In genomic region chr9:45851776-45852175, GRCm38 (mm10) we compare ENCODE assay signal across 26 mouse cellular contexts. TPM values are rescaled to one million over a fixed set of nuclear protein-coding genes. Genes with fewer than 3 reads are reported as not detected.
A peak's percentile ranks its signal among the peaks of the same experiment; 100 is the strongest.
DNase-seq lines count a peak whose midpoint lies in the region; ATAC-seq and TF ChIP-seq lines count a peak whose summit lies in the region.
"Had no signal": no experiment of that assay in that cellular context is flagged by ENCODE, and none has a peak within 500 bp of the region (broad histone marks: within the 10 kb centered on the region; RNA-seq: fewer than 3 reads in every experiment).

No protein-coding gene starts in this region.

- peaks cover 37% of the 10 kb centered on the region for H3K4me1 ChIP-seq in kidney, embryonic 15.5 days
- peaks cover 19% of the 10 kb centered on the region for H3K4me1 ChIP-seq in liver, embryonic 16.5 days (ENCODE audit: control insufficient read depth, low read depth, low read length)
- peaks cover 9% of the 10 kb centered on the region; the same call in 1 of the 2 replicates for H3K4me1 ChIP-seq in liver, embryonic 11.5 days (replicated peaks; ENCODE audit: control insufficient read depth, insufficient read depth, low read length)
- peaks cover 38% of the 10 kb centered on the region for H3K4me1 ChIP-seq in stomach, embryonic 15.5 days
- H3K4me1 ChIP-seq in stomach, postnatal 0 days (replicated peaks; ENCODE audit: control insufficient read depth, insufficient read depth), result peaks cover 5% of the 10 kb centered on the region
- H3K4me1 ChIP-seq: forebrain, embryonic 12.5 days had no signal

- peak overlapping the region; percentile 89; the same call in 1 of the 2 replicates for H3K27ac ChIP-seq in kidney, embryonic 15.5 days
- H3K27ac ChIP-seq in liver, embryonic 16.5 days (ENCODE audit: low read length), result peak overlapping the region; percentile 69
- H3K27ac ChIP-seq in liver, embryonic 11.5 days (ENCODE audit: low read depth, low read length), result no peak overlapping the region
- peak overlapping the region; percentile 93; the same call in 1 of the 2 replicates for H3K27ac ChIP-seq in stomach, embryonic 15.5 days
- no peak overlapping the region for H3K27ac ChIP-seq in stomach, postnatal 0 days (replicated peaks)
- H3K27ac ChIP-seq: embryonic facial prominence, embryonic 10.5 days; embryonic facial prominence, embryonic 13.5 days; forebrain, embryonic 12.5 days; forebrain, embryonic 15.5 days; hindbrain, embryonic 12.5 days; hindbrain, embryonic 15.5 days had no signal

- no peak for TF ChIP-seq CTCF in stomach, postnatal 0 days (IDR thresholded peaks at IDR 0.05; ENCODE audit: low read depth)

- H3K9me3 ChIP-seq in kidney, embryonic 15.5 days (replicated peaks), result no peaks in the 10 kb centered on the region
- no peaks in the 10 kb centered on the region for H3K9me3 ChIP-seq in liver, embryonic 16.5 days (replicated peaks; ENCODE audit: control insufficient read depth, low read length)
- H3K9me3 ChIP-seq in liver, embryonic 11.5 days (ENCODE audit: control insufficient read depth, low read length), result no peaks in the 10 kb centered on the region
- no peaks in the 10 kb centered on the region for H3K9me3 ChIP-seq in stomach, embryonic 15.5 days
- H3K9me3 ChIP-seq in stomach, postnatal 0 days (ENCODE audit: control insufficient read depth, low read length), result no peaks in the 10 kb centered on the region
- H3K9me3 ChIP-seq: embryonic facial prominence, embryonic 10.5 days; embryonic facial prominence, embryonic 13.5 days; forebrain, embryonic 12.5 days; forebrain, embryonic 15.5 days; heart, embryonic 12.5 days; heart, embryonic 15.5 days; hindbrain, embryonic 12.5 days; hindbrain, embryonic 15.5 days had no signal

- H3K4me3 ChIP-seq in kidney, embryonic 15.5 days (replicated peaks), result no peak overlapping the region
- no peak overlapping the region for H3K4me3 ChIP-seq in liver, embryonic 16.5 days (ENCODE audit: low read depth, low read length)
- H3K4me3 ChIP-seq in liver, embryonic 11.5 days (ENCODE audit: low read depth, low read length), result no peak overlapping the region
- H3K4me3 ChIP-seq in stomach, embryonic 15.5 days (replicated peaks), result no peak overlapping the region
- no peak overlapping the region for H3K4me3 ChIP-seq in stomach, postnatal 0 days (ENCODE audit: low read depth, low read length)
- H3K4me3 ChIP-seq: embryonic facial prominence, embryonic 10.5 days; embryonic facial prominence, embryonic 13.5 days; erythroblast, embryonic 14.5 days; forebrain, embryonic 12.5 days; forebrain, embryonic 15.5 days; heart, embryonic 12.5 days; heart, embryonic 15.5 days; hindbrain, embryonic 12.5 days; hindbrain, embryonic 15.5 days had no signal

- H3K36me3 ChIP-seq in kidney, embryonic 15.5 days, result peaks cover 30% of the 10 kb centered on the region
- 0 out of 2 replicates have a peak, but pooled peaks cover 2% of the 10 kb centered on the region for H3K36me3 ChIP-seq in liver, embryonic 16.5 days (ENCODE audit: control insufficient read depth, insufficient read depth)
- H3K36me3 ChIP-seq in liver, embryonic 11.5 days (ENCODE audit: control insufficient read depth, insufficient read depth, low read length), result no peaks in the 10 kb centered on the region
- peaks cover 11% of the 10 kb centered on the region; the same call in 1 of the 2 replicates for H3K36me3 ChIP-seq in stomach, embryonic 15.5 days
- no peaks in the 10 kb centered on the region for H3K36me3 ChIP-seq in stomach, postnatal 0 days (ENCODE audit: control insufficient read depth, insufficient read depth, low read length)

- no peaks in the 10 kb centered on the region for H3K27me3 ChIP-seq in kidney, embryonic 15.5 days
- no peaks in the 10 kb centered on the region for H3K27me3 ChIP-seq in liver, embryonic 16.5 days (ENCODE audit: control insufficient read depth, insufficient read depth, low read depth, low read length)
- H3K27me3 ChIP-seq in liver, embryonic 11.5 days (replicated peaks; ENCODE audit: control insufficient read depth, insufficient read depth, low read length), result no peaks in the 10 kb centered on the region
- H3K27me3 ChIP-seq in stomach, embryonic 15.5 days (replicated peaks), result no peaks in the 10 kb centered on the region
- H3K27me3 ChIP-seq in stomach, postnatal 0 days (ENCODE audit: control insufficient read depth, insufficient read depth, low read length), result no peaks in the 10 kb centered on the region
- H3K27me3 ChIP-seq: embryonic facial prominence, embryonic 13.5 days; forebrain, embryonic 12.5 days; forebrain, embryonic 15.5 days; heart, embryonic 12.5 days; heart, embryonic 15.5 days; hindbrain, embryonic 12.5 days; hindbrain, embryonic 15.5 days had no signal

- 92% methylated on average over 2 of the region's 2 CpGs for WGBS in kidney, embryonic 15.5 days
- 85% methylated on average over 2 of the region's 2 CpGs for WGBS in liver, embryonic 16.5 days (ENCODE audit: insufficient replicate concordance)
- 89% methylated on average over 2 of the region's 2 CpGs for WGBS in liver, embryonic 11.5 days
- WGBS in stomach, embryonic 15.5 days, result 89% methylated on average over 2 of the region's 2 CpGs
- WGBS in stomach, postnatal 0 days, result 85% methylated on average over 2 of the region's 2 CpGs

- no peak for ATAC-seq in kidney, embryonic 15.5 days (replicated peaks; ENCODE audit: low FRiP score)
- no peak for ATAC-seq in liver, embryonic 16.5 days (ENCODE audit: low read depth)
- ATAC-seq in liver, embryonic 11.5 days (replicated peaks; ENCODE audit: low FRiP score), result no peak
- no peak for ATAC-seq in stomach, embryonic 15.5 days (ENCODE audit: insufficient read depth, low FRiP score, low read depth)
- ATAC-seq in stomach, postnatal 0 days (ENCODE audit: low FRiP score, low TSS enrichment), result no peak
- ATAC-seq: CD4-positive, CD25-positive, alpha-beta regulatory T cell, adult 4 months; forebrain, embryonic 15.5 days had no signal

- no peak for TF ChIP-seq EP300 in stomach, postnatal 0 days (optimal IDR thresholded peaks at IDR 0.05)

- no peak overlapping the region for H3K4me2 ChIP-seq in kidney, embryonic 15.5 days
- H3K4me2 ChIP-seq in liver, embryonic 16.5 days (ENCODE audit: low read depth, low read length), result no peak overlapping the region
- H3K4me2 ChIP-seq in liver, embryonic 11.5 days, result no peak overlapping the region; the same call in 1 of the 2 replicates
- no peak overlapping the region for H3K4me2 ChIP-seq in stomach, embryonic 15.5 days
- H3K4me2 ChIP-seq in stomach, postnatal 0 days (replicated peaks; ENCODE audit: low read depth), result no peak overlapping the region
- H3K4me2 ChIP-seq: embryonic facial prominence, embryonic 13.5 days; forebrain, embryonic 12.5 days; forebrain, embryonic 15.5 days; heart, embryonic 12.5 days; heart, embryonic 15.5 days; hindbrain, embryonic 12.5 days; hindbrain, embryonic 15.5 days had no signal

- H3K9ac ChIP-seq in kidney, embryonic 15.5 days, result no peak overlapping the region
- H3K9ac ChIP-seq in liver, embryonic 16.5 days (ENCODE audit: low read depth, low read length), result no peak overlapping the region
- no peak overlapping the region for H3K9ac ChIP-seq in liver, embryonic 11.5 days (ENCODE audit: low read depth, low read length)
- H3K9ac ChIP-seq in stomach, embryonic 15.5 days, result no peak overlapping the region
- no peak overlapping the region for H3K9ac ChIP-seq in stomach, postnatal 0 days (ENCODE audit: low read length)
- H3K9ac ChIP-seq: embryonic facial prominence, embryonic 13.5 days; forebrain, embryonic 12.5 days; forebrain, embryonic 15.5 days; heart, embryonic 12.5 days; hindbrain, embryonic 12.5 days; hindbrain, embryonic 15.5 days had no signal

- DNase-seq in kidney, adult 11 months, result no peak
- DNase-seq in liver, embryonic 11.5 days (ENCODE audit: low spot score), result no peak
- DNase-seq in stomach, postnatal 0 days (ENCODE audit: low spot score), result no peak
- DNase-seq: adrenal gland, adult 2 months; adrenal gland, postnatal 25 days; cerebellum, adult 11-12 months; cerebellum, adult 8-10 months; cerebellum, postnatal 10 days; cerebellum, postnatal 36 days; embryo, embryonic 11 days; gastrocnemius, postnatal 25 days; heart, adult 18-20 months; heart, postnatal 14 days had no signal

RNA-seq across cellular contexts. Expression of gene Bace1, which starts 13.4 kb away (rescaled TPM):
- 32.9 and 33.9 TPM in 2 replicates for polyA plus RNA-seq in kidney, embryonic 15.5 days (2015; fragmentation: Nextera tagmentation; extraction: Ambion mirVana)
- polyA plus RNA-seq in liver, embryonic 16.5 days (2015; fragmentation: Nextera tagmentation; extraction: Ambion mirVana), result 7.4 and 9.3 TPM in 2 replicates
- polyA plus RNA-seq in liver, embryonic 11.5 days (2014; fragmentation: Nextera tagmentation; extraction: Ambion mirVana), result 12.9 and 14.6 TPM in 2 replicates
- 28.3 and 28.5 TPM in 2 replicates for polyA plus RNA-seq in stomach, embryonic 15.5 days (2015; fragmentation: Nextera tagmentation; extraction: Ambion mirVana)
- 12.8 and 13.3 TPM in 2 replicates for polyA plus RNA-seq in stomach, postnatal 0 days (2015; fragmentation: Nextera tagmentation; extraction: Ambion mirVana)

RNA-seq across cellular contexts. Expression of gene Cep164, which starts 23.3 kb away (rescaled TPM):
- 28.3 and 30.6 TPM in 2 replicates for polyA plus RNA-seq in kidney, embryonic 15.5 days (2015; fragmentation: Nextera tagmentation; extraction: Ambion mirVana)
- polyA plus RNA-seq in liver, embryonic 16.5 days (2015; fragmentation: Nextera tagmentation; extraction: Ambion mirVana), result 5.3 and 5.4 TPM in 2 replicates
- 10.3 and 12.9 TPM in 2 replicates for polyA plus RNA-seq in liver, embryonic 11.5 days (2014; fragmentation: Nextera tagmentation; extraction: Ambion mirVana)
- polyA plus RNA-seq in stomach, embryonic 15.5 days (2015; fragmentation: Nextera tagmentation; extraction: Ambion mirVana), result 24.7 and 25.6 TPM in 2 replicates
- polyA plus RNA-seq in stomach, postnatal 0 days (2015; fragmentation: Nextera tagmentation; extraction: Ambion mirVana), result 12.9 TPM in 2 replicates

RNA-seq across cellular contexts. Expression of gene Pcsk7, which starts 54.5 kb away (rescaled TPM):
- 19.4 and 22.0 TPM in 2 replicates for polyA plus RNA-seq in kidney, embryonic 15.5 days (2015; fragmentation: Nextera tagmentation; extraction: Ambion mirVana)
- polyA plus RNA-seq in liver, embryonic 16.5 days (2015; fragmentation: Nextera tagmentation; extraction: Ambion mirVana), result 7.2 and 8.4 TPM in 2 replicates
- 12.2 and 13.6 TPM in 2 replicates for polyA plus RNA-seq in liver, embryonic 11.5 days (2014; fragmentation: Nextera tagmentation; extraction: Ambion mirVana)
- polyA plus RNA-seq in stomach, embryonic 15.5 days (2015; fragmentation: Nextera tagmentation; extraction: Ambion mirVana), result 19.2 and 21.0 TPM in 2 replicates
- 17.8 and 19.7 TPM in 2 replicates for polyA plus RNA-seq in stomach, postnatal 0 days (2015; fragmentation: Nextera tagmentation; extraction: Ambion mirVana)

RNA-seq across cellular contexts. Expression of gene Rnf214, which starts 54.9 kb away (rescaled TPM):
- 57.4 and 62.3 TPM in 2 replicates for polyA plus RNA-seq in kidney, embryonic 15.5 days (2015; fragmentation: Nextera tagmentation; extraction: Ambion mirVana)
- polyA plus RNA-seq in liver, embryonic 16.5 days (2015; fragmentation: Nextera tagmentation; extraction: Ambion mirVana), result 15.0 and 16.0 TPM in 2 replicates
- 33.7 and 37.3 TPM in 2 replicates for polyA plus RNA-seq in liver, embryonic 11.5 days (2014; fragmentation: Nextera tagmentation; extraction: Ambion mirVana)
- 40.6 and 45.9 TPM in 2 replicates for polyA plus RNA-seq in stomach, embryonic 15.5 days (2015; fragmentation: Nextera tagmentation; extraction: Ambion mirVana)
- 18.9 and 22.3 TPM in 2 replicates for polyA plus RNA-seq in stomach, postnatal 0 days (2015; fragmentation: Nextera tagmentation; extraction: Ambion mirVana)

Comparison
In these comparisons a context has a peak if more than half of its experiments do, and no peak if none do; other contexts are left out.
1. H3K27ac ChIP-seq: peak in kidney, embryonic 15.5 days (single experiment), liver, embryonic 16.5 days (single experiment) and stomach, embryonic 15.5 days (single experiment); none in liver, embryonic 11.5 days (single experiment) and stomach, postnatal 0 days (single experiment).